Mouse (Mus musculus) fibroblast of lung, adult 2 months (primary cell): ENCODE data around the gene B4galnt1.
A peak's percentile ranks its signal among the peaks of the same experiment; 100 is the strongest.
"Not testable (repeated sequence)": the region's sequence is repeated elsewhere in the genome, so short reads cannot be mapped to it uniquely, and the experiment has no call there.

Experiments
- DNase-seq: peaks from one replicate; pipeline ENCODE4 v3.0.0-alpha.2; 2011; ENCODE audit warnings: low read depth

B4galnt1 gene

GRCm38 (mm10) chr10:127143228-127143627 is 21.8 kb upstream of the B4galnt1 start:
- no peak for DNase-seq

- no peak for DNase-seq
Measured at GRCm38 (mm10) chr10:127144536-127144935, 20.5 kb upstream of the B4galnt1 start.

- DNase-seq, result no peak
Measured at GRCm38 (mm10) chr10:127145303-127145702, 19.7 kb upstream of the B4galnt1 start.

GRCm38 (mm10) chr10:127147135-127147534 is 17.9 kb upstream of the B4galnt1 start:
- DNase-seq, result no peak

- DNase-seq, result no peak
Measured at GRCm38 (mm10) chr10:127150471-127150872, 14.6 kb upstream of the B4galnt1 start.

GRCm38 (mm10) chr10:127151233-127151632 is 13.8 kb upstream of the B4galnt1 start:
- not testable (repeated sequence) for DNase-seq

- not testable (repeated sequence) for DNase-seq
Measured at GRCm38 (mm10) chr10:127152556-127152955, 12.5 kb upstream of the B4galnt1 start.

- no peak for DNase-seq
Measured at GRCm38 (mm10) chr10:127153323-127153722, 11.7 kb upstream of the B4galnt1 start.

- no peak for DNase-seq
Measured at GRCm38 (mm10) chr10:127154241-127154640, 10.8 kb upstream of the B4galnt1 start.

GRCm38 (mm10) chr10:127154652-127155051 is 10.4 kb upstream of the B4galnt1 start:
- DNase-seq, result no peak

- DNase-seq, result no peak
Measured at GRCm38 (mm10) chr10:127156089-127156488, 8.9 kb upstream of the B4galnt1 start.

GRCm38 (mm10) chr10:127156511-127156910 is 8.5 kb upstream of the B4galnt1 start:
- DNase-seq, result no peak

GRCm38 (mm10) chr10:127158471-127158870 is 6.6 kb upstream of the B4galnt1 start:
- DNase-seq, result no peak

- DNase-seq, result no peak
Measured at GRCm38 (mm10) chr10:127160081-127160480, 4.9 kb upstream of the B4galnt1 start.

- DNase-seq, result no peak
Measured at GRCm38 (mm10) chr10:127160728-127161127, 4.3 kb upstream of the B4galnt1 start.

GRCm38 (mm10) chr10:127162771-127163261 is 2.2 kb upstream of the B4galnt1 start:
- DNase-seq, result not testable (repeated sequence)

GRCm38 (mm10) chr10:127164190-127164589 is 835 bp upstream of the B4galnt1 start:
- DNase-seq, result no peak

- no peak for DNase-seq
Measured at GRCm38 (mm10) chr10:127165354-127165653, 279 bp downstream of the B4galnt1 start.

- no peak for DNase-seq
Measured at GRCm38 (mm10) chr10:127165654-127166403, 804 bp downstream of the B4galnt1 start.

- DNase-seq, result no peak
Measured at GRCm38 (mm10) chr10:127166404-127166715, 1.3 kb downstream of the B4galnt1 start.

- no peak for DNase-seq
Measured at GRCm38 (mm10) chr10:127166771-127167613, 2.0 kb downstream of the B4galnt1 start.

- peak; percentile 44 for DNase-seq
Measured at GRCm38 (mm10) chr10:127167614-127168192, 2.7 kb downstream of the B4galnt1 start.

- DNase-seq, result no peak
Measured at GRCm38 (mm10) chr10:127170002-127170401, 5.0 kb downstream of the B4galnt1 start.
